Mouse (Mus musculus): ENCODE data around the gene Smyd3.

- TF ChIP-seq CTCF (IDR thresholded peaks at IDR 0.05; ENCODE audit: borderline replicate concordance, control insufficient read depth, extremely low read depth, insufficient read depth, low read length, poor library complexity), result no peak
- no peak for TF ChIP-seq POLR2A (IDR thresholded peaks at IDR 0.05; ENCODE audit: control insufficient read depth, extremely low read depth, insufficient read depth, low read length, poor library complexity)
These were observed 310.6 kb downstream of the Smyd3 start for GRCm38 (mm10) chr1:179207180-179207741.

Measured in thymus, adult 2 months (tissue).